Mouse (Mus musculus): Measurements from ENCODE around the gene Diexf. TPM values are rescaled to one million over a fixed set of nuclear protein-coding genes. Genes with fewer than 3 reads are reported as not detected.

The Diexf gene
- polyA plus RNA-seq, 1 experiment: 14.3 TPM

DNA sequence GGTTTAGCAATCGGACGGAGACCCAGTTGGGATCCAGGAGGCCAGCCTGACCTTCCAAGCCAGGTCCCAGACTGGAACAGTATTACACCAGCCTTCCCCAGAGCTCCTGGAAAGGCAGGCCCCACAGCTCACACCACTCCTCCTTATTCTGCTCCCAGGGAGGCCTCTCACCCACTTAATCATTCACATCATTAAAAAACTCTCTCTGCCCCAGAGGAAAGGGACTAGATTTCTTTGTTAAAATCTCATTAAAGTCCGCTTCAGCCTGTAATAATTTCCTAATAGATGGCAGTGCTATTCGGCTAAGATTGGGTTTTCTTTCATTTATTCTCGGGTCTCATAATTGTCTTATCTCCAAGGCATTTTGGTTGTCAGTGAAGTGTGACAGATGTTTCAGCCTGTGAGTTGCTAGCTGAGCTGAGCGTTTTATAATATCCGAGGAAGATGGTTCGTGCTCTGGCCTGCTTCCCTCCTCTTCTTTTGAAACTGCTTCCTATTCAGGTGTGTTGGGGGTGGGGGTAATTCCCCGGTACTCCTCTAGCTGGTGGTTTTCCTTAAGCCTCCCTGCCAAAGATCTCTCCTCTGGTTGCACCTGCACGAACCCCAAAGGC lies 47.7 kb downstream of the Diexf start:
- Histone ChIP-seq H3K27ac (ENCODE audit: insufficient read depth, low read depth, low read length) (no peak overlapping the region), H3K4me1 (ENCODE audit: control insufficient read depth, insufficient read depth, low read length) (no peaks in the 10 kb centered on the region), H3K4me3 (ENCODE audit: insufficient read depth, low read length) (no peak overlapping the region)
- TF ChIP-seq CTCF (IDR thresholded peaks at IDR 0.05; ENCODE audit: low read depth, low read length) (no peak), POLR2A (IDR thresholded peaks at IDR 0.05; ENCODE audit: borderline replicate concordance, low read depth, low read length) (no peak)

DNA sequence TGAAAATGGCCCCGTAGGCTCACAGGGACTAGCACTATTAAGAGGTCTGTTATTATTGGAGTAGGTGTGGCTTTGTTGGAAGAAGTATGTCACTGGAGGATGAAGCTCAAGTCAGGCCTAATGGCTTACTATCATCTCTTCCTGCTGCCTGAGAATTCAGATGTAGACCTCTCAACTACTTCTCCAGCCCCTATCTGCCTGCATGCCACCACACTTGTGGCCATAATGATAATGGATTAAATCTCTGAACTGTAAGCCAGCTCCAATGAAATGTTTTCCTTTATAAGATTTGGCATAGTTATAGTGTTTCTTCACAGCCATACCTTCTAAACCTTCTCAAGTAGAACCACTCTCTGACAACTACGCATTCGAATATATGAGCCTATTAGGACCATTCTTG lies 67.5 kb downstream of the Diexf start:
- Histone ChIP-seq H3K4me1 (ENCODE audit: control insufficient read depth, insufficient read depth, low read length) (no peaks in the 10 kb centered on the region), H3K27ac (ENCODE audit: insufficient read depth, low read depth, low read length) (no peak overlapping the region), H3K4me3 (ENCODE audit: insufficient read depth, low read length) (no peak overlapping the region)
- no peak for TF ChIP-seq CTCF (IDR thresholded peaks at IDR 0.05; ENCODE audit: low read depth, low read length)
- no peak for TF ChIP-seq POLR2A (IDR thresholded peaks at IDR 0.05; ENCODE audit: borderline replicate concordance, low read depth, low read length)

DNA sequence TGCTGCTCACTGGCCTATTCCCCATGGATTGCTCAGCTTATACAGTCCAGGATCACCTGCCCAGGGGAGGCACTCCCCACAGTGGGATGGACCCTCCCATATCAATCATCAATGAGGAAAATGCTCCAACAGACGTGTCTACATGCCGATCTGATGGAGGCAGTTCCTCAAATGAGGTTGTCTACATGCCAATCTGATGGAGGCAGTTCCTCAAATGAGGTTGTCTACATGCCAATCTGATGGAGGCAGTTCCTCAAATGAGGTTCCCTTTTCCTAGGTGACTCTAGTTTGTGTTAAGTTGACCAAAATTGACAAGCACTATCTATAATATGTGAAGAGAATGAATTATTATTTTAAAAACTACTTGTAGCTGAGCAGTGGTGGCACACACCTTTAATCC lies 69.9 kb downstream of the Diexf start:
- Histone ChIP-seq H3K4me3 (ENCODE audit: insufficient read depth, low read length) (no peak overlapping the region), H3K4me1 (ENCODE audit: control insufficient read depth, insufficient read depth, low read length) (no peaks in the 10 kb centered on the region), H3K27ac (ENCODE audit: insufficient read depth, low read depth, low read length) (no peak overlapping the region)
- TF ChIP-seq POLR2A (IDR thresholded peaks at IDR 0.05; ENCODE audit: borderline replicate concordance, low read depth, low read length) (no peak), CTCF (IDR thresholded peaks at IDR 0.05; ENCODE audit: low read depth, low read length) (no peak)

DNA sequence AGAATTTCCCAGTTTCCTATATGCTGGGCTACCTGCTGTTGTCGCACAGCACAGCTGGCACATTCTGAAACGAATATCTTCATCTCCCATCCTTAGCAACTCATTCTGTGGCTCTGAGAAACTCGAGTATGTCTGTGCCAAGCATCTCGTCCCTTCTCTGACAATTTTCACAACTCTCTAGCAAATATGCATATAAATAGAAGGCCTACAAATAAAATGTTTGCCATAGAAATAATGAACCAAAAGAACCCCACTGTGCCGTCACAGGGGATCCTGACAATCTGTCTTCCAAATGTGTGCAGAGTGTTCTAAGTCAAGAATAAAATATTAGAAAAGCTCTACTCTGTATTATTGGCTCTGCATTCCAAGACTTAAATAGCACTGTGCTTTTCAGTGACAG lies 70.5 kb downstream of the Diexf start:
- Histone ChIP-seq H3K4me1 (ENCODE audit: control insufficient read depth, insufficient read depth, low read length) (no peaks in the 10 kb centered on the region), H3K27ac (ENCODE audit: insufficient read depth, low read depth, low read length) (no peak overlapping the region), H3K4me3 (ENCODE audit: insufficient read depth, low read length) (no peak overlapping the region)
- TF ChIP-seq CTCF (IDR thresholded peaks at IDR 0.05; ENCODE audit: low read depth, low read length): no peak
- TF ChIP-seq POLR2A (IDR thresholded peaks at IDR 0.05; ENCODE audit: borderline replicate concordance, low read depth, low read length): no peak

DNA sequence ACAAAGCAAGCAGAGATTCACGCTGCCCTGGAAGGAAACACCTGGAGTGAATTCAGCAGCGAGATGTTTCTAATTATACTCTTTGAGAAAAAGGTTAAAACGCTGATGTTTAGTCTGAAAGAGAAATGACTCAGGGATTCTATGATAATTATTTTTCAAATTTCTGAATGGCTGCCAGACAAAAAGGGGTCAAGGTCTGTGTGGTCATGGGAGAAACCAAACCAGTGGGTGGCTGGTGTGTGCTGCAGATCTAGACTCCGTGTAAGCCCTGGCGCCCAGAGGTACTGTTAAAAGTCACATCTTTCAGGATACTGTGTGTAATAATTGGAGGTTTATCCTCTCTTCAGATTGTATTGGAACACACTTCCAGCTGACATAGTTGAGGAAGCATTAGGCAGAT lies 75.7 kb downstream of the Diexf start:
- no peak overlapping the region for H3K27ac ChIP-seq (ENCODE audit: insufficient read depth, low read depth, low read length)
- no peaks in the 10 kb centered on the region for H3K4me1 ChIP-seq (ENCODE audit: control insufficient read depth, insufficient read depth, low read length)
- no peak overlapping the region for H3K4me3 ChIP-seq (ENCODE audit: insufficient read depth, low read length)
- TF ChIP-seq CTCF (IDR thresholded peaks at IDR 0.05; ENCODE audit: low read depth, low read length) (no peak), POLR2A (IDR thresholded peaks at IDR 0.05; ENCODE audit: borderline replicate concordance, low read depth, low read length) (no peak)

DNA sequence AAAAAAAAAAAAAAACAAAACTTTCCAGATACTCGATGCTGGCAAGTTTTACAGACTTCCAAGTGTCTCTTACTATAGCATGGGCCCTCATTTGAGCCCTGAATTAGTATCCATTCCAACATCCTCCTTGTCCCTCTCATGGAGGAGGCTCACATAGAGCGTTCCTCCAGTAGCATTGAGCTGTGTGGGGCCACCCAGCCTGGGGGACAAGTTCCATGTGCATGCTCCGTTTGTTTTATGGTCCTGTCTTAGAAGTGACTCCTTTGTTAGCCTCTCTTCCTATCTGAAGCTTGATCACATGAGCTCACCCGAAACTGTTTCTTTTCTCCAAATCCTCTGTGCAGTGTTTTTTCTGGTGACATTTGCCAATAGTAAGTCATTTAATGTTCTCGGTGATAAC lies 77.0 kb downstream of the Diexf start:
- TF ChIP-seq POLR2A (IDR thresholded peaks at IDR 0.05; ENCODE audit: borderline replicate concordance, low read depth, low read length): no peak
- TF ChIP-seq CTCF (IDR thresholded peaks at IDR 0.05; ENCODE audit: low read depth, low read length): no peak
- no peaks in the 10 kb centered on the region for H3K4me1 ChIP-seq (ENCODE audit: control insufficient read depth, insufficient read depth, low read length)
- H3K27ac ChIP-seq (ENCODE audit: insufficient read depth, low read depth, low read length): no peak overlapping the region
- no peak overlapping the region for H3K4me3 ChIP-seq (ENCODE audit: insufficient read depth, low read length)

DNA sequence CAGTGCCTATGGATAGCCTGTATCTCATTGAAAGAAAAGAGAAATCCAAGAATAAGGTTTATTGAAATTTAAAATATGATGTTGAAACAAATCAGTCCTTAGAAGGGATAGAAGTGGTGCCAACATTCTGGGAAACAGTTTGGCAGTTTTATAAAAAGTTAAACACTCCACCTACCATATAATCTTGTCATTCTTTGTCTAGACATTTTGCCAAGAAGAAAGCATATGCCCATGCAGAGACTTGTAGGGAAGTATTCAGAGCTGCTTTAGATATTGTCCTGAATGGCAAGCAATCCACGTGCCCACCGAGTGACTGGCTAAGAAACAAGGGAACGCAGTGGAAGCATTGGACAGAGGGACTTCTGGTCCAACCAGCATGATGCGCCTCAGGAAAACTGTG lies 82.5 kb downstream of the Diexf start:
- no peak for TF ChIP-seq POLR2A (IDR thresholded peaks at IDR 0.05; ENCODE audit: borderline replicate concordance, low read depth, low read length)
- no peak for TF ChIP-seq CTCF (IDR thresholded peaks at IDR 0.05; ENCODE audit: low read depth, low read length)
- Histone ChIP-seq H3K27ac (ENCODE audit: insufficient read depth, low read depth, low read length) (no peak overlapping the region), H3K4me1 (ENCODE audit: control insufficient read depth, insufficient read depth, low read length) (no peaks in the 10 kb centered on the region)

DNA sequence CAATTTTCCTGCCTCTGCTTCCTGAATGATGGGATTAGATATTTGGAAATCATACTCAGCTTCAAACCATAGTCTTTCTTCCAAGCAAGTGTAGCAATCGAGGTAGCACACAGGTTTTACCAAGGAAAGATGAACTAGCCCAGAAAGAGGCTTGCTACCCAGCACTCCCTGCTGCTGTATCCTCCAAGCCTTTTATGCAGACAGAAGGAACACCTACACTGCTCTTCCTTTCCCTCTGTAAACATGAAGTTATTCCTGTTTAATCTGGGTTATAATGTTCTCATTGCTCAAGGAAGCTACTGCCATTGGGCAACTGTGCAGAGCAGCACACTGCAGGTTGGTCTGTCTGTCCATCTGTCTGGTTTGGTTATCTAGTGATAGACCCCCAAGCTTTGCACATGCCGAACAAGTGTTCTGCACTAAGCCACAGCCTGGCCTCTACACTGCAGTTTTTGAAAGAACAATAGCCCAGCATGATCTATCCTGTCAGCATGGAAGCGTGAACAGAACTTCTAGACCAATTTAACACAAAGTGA lies 87.2 kb downstream of the Diexf start:
- no peak for TF ChIP-seq POLR2A (IDR thresholded peaks at IDR 0.05; ENCODE audit: borderline replicate concordance, low read depth, low read length)
- TF ChIP-seq CTCF (IDR thresholded peaks at IDR 0.05; ENCODE audit: low read depth, low read length): no peak
- Histone ChIP-seq H3K4me3 (ENCODE audit: insufficient read depth, low read length) (no peak overlapping the region), H3K27ac (ENCODE audit: insufficient read depth, low read depth, low read length) (no peak overlapping the region), H3K4me1 (ENCODE audit: control insufficient read depth, insufficient read depth, low read length) (no peaks in the 10 kb centered on the region)

More for the DNA sequence above, 82.5 kb downstream of the Diexf start:
- no peak overlapping the region for H3K4me3 ChIP-seq (ENCODE audit: insufficient read depth, low read length)

Other genes starting within 250 kb of the Diexf start
- not detected in 2 replicates for gene Syt14, start 94.5 kb downstream of the Diexf start, polyA plus RNA-seq (2012; ENCODE audit: insufficient read depth, insufficient read length, missing spikeins)
- gene Irf6, start 22.8 kb upstream of the Diexf start, polyA plus RNA-seq (2012; ENCODE audit: insufficient read depth, insufficient read length, missing spikeins): not detected in 2 replicates
- gene A130010J15Rik, start 37.8 kb upstream of the Diexf start, polyA plus RNA-seq (2012; ENCODE audit: insufficient read depth, insufficient read length, missing spikeins): 3.8 and 4.2 TPM in 2 replicates
- 48.6 and 52.3 TPM in 2 replicates for gene Traf3ip3, start 71.4 kb upstream of the Diexf start, polyA plus RNA-seq (2012; ENCODE audit: insufficient read depth, insufficient read length, missing spikeins)
- 0.50 TPM in 1 of 2 replicates, not detected in the other for gene Lamb3, start 77.4 kb upstream of the Diexf start, polyA plus RNA-seq (2012; ENCODE audit: insufficient read depth, insufficient read length, missing spikeins)
- gene Hsd11b1, start 133.8 kb upstream of the Diexf start, polyA plus RNA-seq (2012; ENCODE audit: insufficient read depth, insufficient read length, missing spikeins): 0.77 TPM in 1 of 2 replicates, not detected in the other
- gene G0s2, start 142.9 kb upstream of the Diexf start, polyA plus RNA-seq (2012; ENCODE audit: insufficient read depth, insufficient read length, missing spikeins): not detected in 2 replicates
- not detected in 2 replicates for gene Camk1g, start 240.0 kb upstream of the Diexf start, polyA plus RNA-seq (2012; ENCODE audit: insufficient read depth, insufficient read length, missing spikeins)